ENCODE assay signal across 13 mouse cellular contexts in the genomic region with DNA sequence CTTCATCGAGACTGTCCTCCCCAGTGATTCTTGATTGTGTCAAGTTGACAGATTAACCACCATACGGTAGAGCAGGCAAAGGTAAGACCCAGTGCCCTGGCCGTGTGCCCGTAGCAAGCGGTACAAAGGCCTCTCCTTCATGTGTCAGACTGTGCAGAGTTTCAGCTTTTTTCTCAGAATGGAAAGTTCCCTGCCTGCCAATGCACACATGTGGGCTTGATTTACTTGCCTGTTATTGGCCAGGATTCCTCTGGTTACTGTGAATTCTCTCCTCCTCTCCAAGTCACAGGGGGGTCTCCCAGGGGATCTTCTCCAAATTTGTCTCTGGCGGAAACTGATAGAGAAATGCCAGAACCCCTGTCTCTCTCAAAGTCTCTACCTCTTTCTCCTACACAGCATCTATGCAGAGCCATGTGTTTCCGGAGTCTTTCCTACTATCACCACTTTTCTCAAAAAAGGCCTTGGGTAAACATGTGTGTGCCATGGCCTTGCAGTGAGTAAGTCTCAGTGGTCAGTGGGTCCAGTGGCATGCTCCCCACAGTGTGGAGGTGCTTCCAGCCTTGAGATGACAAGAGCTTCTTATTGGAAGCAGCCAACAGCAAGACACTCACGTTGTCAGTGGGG. TPM values are rescaled to one million over a fixed set of nuclear protein-coding genes. Genes with fewer than 3 reads are reported as not detected.
DNase-seq lines count a peak whose midpoint lies in the region; ATAC-seq and TF ChIP-seq lines count a peak whose summit lies in the region.
"Had no signal": no experiment of that assay in that cellular context is flagged by ENCODE, and none has a peak within 500 bp of the region (broad histone marks: within the 10 kb centered on the region; RNA-seq: fewer than 3 reads in every experiment).

No protein-coding gene starts in this region.

- no peak for TF ChIP-seq EP300 in liver, postnatal 0 days (IDR thresholded peaks at IDR 0.05; ENCODE audit: low read depth)
- no peak for TF ChIP-seq EP300 in stomach, postnatal 0 days (optimal IDR thresholded peaks at IDR 0.05)
- TF ChIP-seq EP300 in lung, postnatal 0 days (IDR thresholded peaks at IDR 0.05) = no peak

- WGBS in liver, postnatal 0 days (ENCODE audit: insufficient replicate concordance) = 82% methylated on average over 8 of the region's 8 CpGs
- WGBS in liver, embryonic 11.5 days = 73% methylated on average over 8 of the region's 8 CpGs
- 61% methylated on average over 8 of the region's 8 CpGs for WGBS in stomach, postnatal 0 days
- WGBS in lung, postnatal 0 days = 83% methylated on average over 8 of the region's 8 CpGs

- no peaks in the 10 kb centered on the region for H3K27me3 ChIP-seq in liver, postnatal 0 days (ENCODE audit: insufficient read depth, low read length)
- H3K27me3 ChIP-seq in liver, embryonic 11.5 days (replicated peaks; ENCODE audit: control insufficient read depth, insufficient read depth, low read length) = no peaks in the 10 kb centered on the region
- H3K27me3 ChIP-seq in stomach, postnatal 0 days (ENCODE audit: control insufficient read depth, insufficient read depth, low read length) = no peaks in the 10 kb centered on the region
- H3K27me3 ChIP-seq in lung, postnatal 0 days (replicated peaks; ENCODE audit: insufficient read depth, low read length) = no peaks in the 10 kb centered on the region

- no peak overlapping the region for H3K4me3 ChIP-seq in liver, postnatal 0 days (ENCODE audit: low read depth, low read length)
- no peak overlapping the region for H3K4me3 ChIP-seq in liver, embryonic 11.5 days (ENCODE audit: low read depth, low read length)
- H3K4me3 ChIP-seq in stomach, postnatal 0 days (ENCODE audit: low read depth, low read length) = no peak overlapping the region
- H3K4me3 ChIP-seq in lung, postnatal 0 days (ENCODE audit: low read depth, low read length) = no peak overlapping the region

- no peaks in the 10 kb centered on the region for H3K36me3 ChIP-seq in liver, postnatal 0 days (replicated peaks; ENCODE audit: insufficient read depth, low read length)
- no peaks in the 10 kb centered on the region for H3K36me3 ChIP-seq in liver, embryonic 11.5 days (ENCODE audit: control insufficient read depth, insufficient read depth, low read length)
- H3K36me3 ChIP-seq in stomach, postnatal 0 days (ENCODE audit: control insufficient read depth, insufficient read depth, low read length) = no peaks in the 10 kb centered on the region
- H3K36me3 ChIP-seq in lung, postnatal 0 days (ENCODE audit: insufficient read depth, low read length) = no peaks in the 10 kb centered on the region

- DNase-seq in gastrocnemius, postnatal 14 days = peak; percentile 36
- DNase-seq in gastrocnemius, postnatal 10 days = no peak
- peak; percentile 8 for DNase-seq in liver, postnatal 0 days
- no peak for DNase-seq in liver, embryonic 11.5 days (ENCODE audit: low spot score)
- peak; percentile 68 for DNase-seq in kidney, postnatal 10 days
- DNase-seq in stomach, postnatal 0 days (ENCODE audit: low spot score) = peak; percentile 12
- DNase-seq in lung, postnatal 0 days (ENCODE audit: low spot score) = no peak
- DNase-seq in lung, postnatal 25 days (ENCODE audit: low spot score) = no peak
- DNase-seq: adrenal gland, postnatal 14 days; cerebellum, adult 11 months; left cerebral cortex, postnatal 4 days; lung, postnatal 14 days; right cerebral cortex, postnatal 4 days had no signal

- no peaks in the 10 kb centered on the region for H3K9me3 ChIP-seq in liver, postnatal 0 days (ENCODE audit: low read length)
- no peaks in the 10 kb centered on the region for H3K9me3 ChIP-seq in liver, embryonic 11.5 days (ENCODE audit: control insufficient read depth, low read length)
- H3K9me3 ChIP-seq in stomach, postnatal 0 days (ENCODE audit: control insufficient read depth, low read length) = no peaks in the 10 kb centered on the region
- H3K9me3 ChIP-seq in lung, postnatal 0 days (ENCODE audit: low read length) = no peaks in the 10 kb centered on the region

- no peak for ATAC-seq in liver, postnatal 0 days
- ATAC-seq in liver, embryonic 11.5 days (replicated peaks; ENCODE audit: low FRiP score) = no peak
- ATAC-seq in stomach, postnatal 0 days (ENCODE audit: low FRiP score, low TSS enrichment) = no peak
- ATAC-seq in lung, postnatal 0 days = no peak

- H3K9ac ChIP-seq in liver, postnatal 0 days (replicated peaks) = no peak overlapping the region
- no peak overlapping the region for H3K9ac ChIP-seq in liver, embryonic 11.5 days (ENCODE audit: low read depth, low read length)
- no peak overlapping the region for H3K9ac ChIP-seq in stomach, postnatal 0 days (ENCODE audit: low read length)
- H3K9ac ChIP-seq in lung, postnatal 0 days (replicated peaks; ENCODE audit: low read depth) = no peak overlapping the region

- no peak overlapping the region for H3K4me2 ChIP-seq in liver, postnatal 0 days (ENCODE audit: low read depth, low read length)
- no peak overlapping the region for H3K4me2 ChIP-seq in liver, embryonic 11.5 days
- no peak overlapping the region for H3K4me2 ChIP-seq in stomach, postnatal 0 days (replicated peaks; ENCODE audit: low read depth)
- H3K4me2 ChIP-seq in lung, postnatal 0 days (replicated peaks; ENCODE audit: low read depth, low read length) = no peak overlapping the region

- H3K27ac ChIP-seq in liver, postnatal 0 days (ENCODE audit: low read depth) = no peak overlapping the region
- no peak overlapping the region for H3K27ac ChIP-seq in liver, embryonic 11.5 days (ENCODE audit: low read depth, low read length)
- H3K27ac ChIP-seq in stomach, postnatal 0 days (replicated peaks) = no peak overlapping the region
- H3K27ac ChIP-seq in lung, postnatal 0 days (ENCODE audit: low read length) = no peak overlapping the region

- no peaks in the 10 kb centered on the region for H3K4me1 ChIP-seq in liver, postnatal 0 days (ENCODE audit: insufficient read depth)
- H3K4me1 ChIP-seq in liver, embryonic 11.5 days (replicated peaks; ENCODE audit: control insufficient read depth, insufficient read depth, low read length) = no peaks in the 10 kb centered on the region
- no peaks in the 10 kb centered on the region for H3K4me1 ChIP-seq in stomach, postnatal 0 days (replicated peaks; ENCODE audit: control insufficient read depth, insufficient read depth)
- H3K4me1 ChIP-seq in lung, postnatal 0 days (ENCODE audit: insufficient read depth, low read depth, low read length) = no peaks in the 10 kb centered on the region

- TF ChIP-seq CTCF in liver, postnatal 0 days (IDR thresholded peaks at IDR 0.05; ENCODE audit: low read depth) = no peak
- no peak for TF ChIP-seq CTCF in stomach, postnatal 0 days (IDR thresholded peaks at IDR 0.05; ENCODE audit: low read depth)
- TF ChIP-seq CTCF in lung, postnatal 0 days (IDR thresholded peaks at IDR 0.05) = no peak

- intact Hi-C loops in gastrocnemius, postnatal 14 days (cut with DNase I; ENCODE audit: low total_unique reads) = no loop called here

RNA-seq across cellular contexts. Expression of gene Stx16, which starts 17.7 kb away (rescaled TPM):
- 10 to 100 TPM; 22.1 to 26.1 TPM for total RNA-seq in gastrocnemius, postnatal 14 days (2021)
- total RNA-seq in gastrocnemius, postnatal 10 days (2021) = 10 to 100 TPM; 24.2 to 32.2 TPM
- polyA plus RNA-seq in liver, postnatal 0 days (2015; fragmentation: Nextera tagmentation; extraction: Ambion mirVana) = 2.4 and 2.9 TPM in 2 replicates
- 7.2 and 9.6 TPM in 2 replicates for polyA plus RNA-seq in liver, embryonic 11.5 days (2014; fragmentation: Nextera tagmentation; extraction: Ambion mirVana)
- polyA plus RNA-seq in stomach, postnatal 0 days (2015; fragmentation: Nextera tagmentation; extraction: Ambion mirVana) = 3.6 and 4.1 TPM in 2 replicates
- 5.2 and 7.3 TPM in 2 replicates for polyA plus RNA-seq in lung, postnatal 0 days (2015; fragmentation: Nextera tagmentation; extraction: Ambion mirVana)

RNA-seq across cellular contexts. Expression of gene Npepl1, which starts 51.7 kb away (rescaled TPM):
- total RNA-seq in gastrocnemius, postnatal 14 days (2021) = 10 to 100 TPM; 45.6 to 45.9 TPM
- total RNA-seq in gastrocnemius, postnatal 10 days (2021) = 10 to 100 TPM; 65.4 to 71.4 TPM
- 30.8 and 32.0 TPM in 2 replicates for polyA plus RNA-seq in liver, postnatal 0 days (2015; fragmentation: Nextera tagmentation; extraction: Ambion mirVana)
- 57.7 and 59.1 TPM in 2 replicates for polyA plus RNA-seq in liver, embryonic 11.5 days (2014; fragmentation: Nextera tagmentation; extraction: Ambion mirVana)
- polyA plus RNA-seq in stomach, postnatal 0 days (2015; fragmentation: Nextera tagmentation; extraction: Ambion mirVana) = 41.0 and 44.6 TPM in 2 replicates
- polyA plus RNA-seq in lung, postnatal 0 days (2015; fragmentation: Nextera tagmentation; extraction: Ambion mirVana) = 58.0 and 60.2 TPM in 2 replicates

Comparison
In these comparisons a context has a peak if more than half of its experiments do, and no peak if none do; other contexts are left out.
1. DNase-seq: peak in gastrocnemius, postnatal 14 days (single experiment), liver, postnatal 0 days (single experiment), kidney, postnatal 10 days (single experiment) and stomach, postnatal 0 days (single experiment); none in gastrocnemius, postnatal 10 days (single experiment), liver, embryonic 11.5 days (single experiment), lung, postnatal 0 days (single experiment) and lung, postnatal 25 days (single experiment).